Mouse (Mus musculus): ENCODE results near the gene Atp1b2.

Gene Atp1b2

GRCm38 (mm10) chr11:69579128-69580017 lies 26.4 kb downstream of the Atp1b2 start:
- peak; percentile 99 for DNase-seq

- no peak for DNase-seq
These were observed 27.4 kb downstream of the Atp1b2 start for GRCm38 (mm10) chr11:69578301-69578700.

- no peak for DNase-seq
These were observed 29.4 kb downstream of the Atp1b2 start for GRCm38 (mm10) chr11:69576307-69576706.

DNA sequence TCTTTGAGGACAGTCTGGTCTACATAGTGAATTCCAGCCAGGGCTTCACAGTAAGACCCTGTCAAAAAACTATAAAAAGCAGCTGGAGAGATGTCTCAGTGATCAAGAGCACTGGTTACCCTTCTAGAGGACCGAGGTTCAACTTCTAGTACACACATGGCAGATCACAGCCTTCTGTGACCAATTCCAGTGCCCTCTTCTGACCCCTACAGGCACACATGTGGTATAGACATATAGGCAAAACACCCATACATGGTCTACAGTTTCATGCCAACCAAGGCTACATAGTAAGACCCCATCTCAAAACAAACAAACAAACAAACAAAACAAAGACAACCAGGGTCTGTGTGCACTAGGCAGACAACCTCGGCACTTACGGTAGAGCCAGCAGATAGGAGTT lies 30.5 kb downstream of the Atp1b2 start:
- DNase-seq, result no peak

- DNase-seq, result no peak
These were observed 40.6 kb downstream of the Atp1b2 start for GRCm38 (mm10) chr11:69565131-69565530.

GRCm38 (mm10) chr11:69564391-69564790 lies 41.4 kb downstream of the Atp1b2 start:
- DNase-seq, result no peak

- no peak for DNase-seq
These were observed 42.4 kb downstream of the Atp1b2 start for GRCm38 (mm10) chr11:69563373-69563772.

DNA sequence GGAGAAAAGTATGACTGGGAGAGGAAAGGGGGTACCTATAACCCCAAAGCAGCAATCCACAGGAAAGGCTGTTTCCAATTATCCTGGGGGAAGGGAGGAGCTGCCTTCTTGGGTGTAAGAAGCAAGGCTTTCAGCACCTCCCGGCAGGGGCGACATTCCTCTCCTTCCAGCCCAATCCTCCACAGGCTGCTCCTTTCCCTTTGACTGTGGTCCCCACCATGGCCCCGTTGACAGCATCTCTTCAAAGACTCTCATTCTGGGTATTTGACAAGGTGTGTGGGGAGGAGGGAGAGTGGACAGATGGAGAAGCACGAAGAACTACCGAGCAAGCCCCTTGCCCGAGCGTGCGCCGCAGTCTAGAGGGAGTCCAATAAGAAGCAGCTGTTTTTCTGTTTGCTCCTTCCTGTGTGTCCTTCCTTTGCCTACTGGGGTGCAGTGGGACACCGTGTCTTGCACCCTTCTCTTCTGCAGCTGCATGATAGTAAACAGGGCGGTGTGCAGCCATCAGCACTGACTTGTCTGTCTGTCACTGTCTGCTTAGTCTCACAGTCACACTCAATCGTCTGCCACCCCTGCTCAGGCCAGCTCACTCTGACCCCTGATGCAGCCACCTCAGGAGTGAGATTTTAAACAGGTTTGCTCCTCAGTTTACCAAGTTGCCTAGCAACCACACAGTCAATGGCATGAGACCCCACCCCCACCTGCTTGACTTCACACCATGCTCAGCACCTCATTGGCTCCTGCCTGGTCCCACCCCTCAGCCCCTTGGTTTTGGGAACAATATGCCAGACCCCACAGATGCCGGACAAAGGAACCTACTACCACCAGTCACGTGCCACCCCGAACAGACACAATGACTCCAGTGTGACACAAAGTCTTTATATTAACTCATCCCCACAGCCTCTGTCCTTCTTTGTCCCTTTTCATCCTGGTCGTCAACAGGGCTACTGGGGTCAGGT lies 44.6 kb downstream of the Atp1b2 start:
- no peak for DNase-seq

GRCm38 (mm10) chr11:69559851-69560765 lies 45.6 kb downstream of the Atp1b2 start, which contains the start of gene Efnb3:
TSS of gene Efnb3 (minus strand) at chr11:69560205.
- DNase-seq, result no peak

- DNase-seq, result no peak
These were observed 46.6 kb downstream of the Atp1b2 start for GRCm38 (mm10) chr11:69559183-69559582.

- DNase-seq, result no peak
These were observed 47.0 kb downstream of the Atp1b2 start for GRCm38 (mm10) chr11:69558756-69559155.

DNA sequence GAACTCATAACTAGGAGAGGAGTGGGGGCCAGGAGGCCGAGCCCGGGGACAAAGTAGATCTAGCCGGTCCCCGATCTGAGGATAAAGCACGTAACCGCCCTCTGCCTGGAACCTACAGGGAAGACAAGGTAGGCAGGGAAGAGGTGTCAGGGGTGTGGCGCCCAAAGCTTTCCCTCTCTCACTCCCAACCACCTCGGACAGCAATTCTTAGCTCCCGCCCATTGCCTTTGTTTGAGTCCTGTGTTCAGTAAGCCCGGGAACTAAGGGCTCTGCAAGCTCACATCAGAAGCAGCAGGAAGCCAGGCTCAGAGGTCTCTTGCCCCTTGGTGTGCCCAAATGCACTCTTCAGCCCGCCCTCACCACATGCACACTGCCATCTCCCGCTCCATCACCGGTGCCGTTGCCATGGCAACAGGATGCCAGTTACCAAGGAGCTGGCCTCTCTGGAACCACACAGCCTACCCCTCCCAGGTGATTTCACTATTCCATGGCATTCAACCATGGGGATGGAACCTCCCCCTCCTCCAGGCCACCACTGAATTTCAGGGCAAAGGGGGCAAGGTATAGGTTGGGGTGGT lies 48.3 kb downstream of the Atp1b2 start:
- no peak for DNase-seq

DNA sequence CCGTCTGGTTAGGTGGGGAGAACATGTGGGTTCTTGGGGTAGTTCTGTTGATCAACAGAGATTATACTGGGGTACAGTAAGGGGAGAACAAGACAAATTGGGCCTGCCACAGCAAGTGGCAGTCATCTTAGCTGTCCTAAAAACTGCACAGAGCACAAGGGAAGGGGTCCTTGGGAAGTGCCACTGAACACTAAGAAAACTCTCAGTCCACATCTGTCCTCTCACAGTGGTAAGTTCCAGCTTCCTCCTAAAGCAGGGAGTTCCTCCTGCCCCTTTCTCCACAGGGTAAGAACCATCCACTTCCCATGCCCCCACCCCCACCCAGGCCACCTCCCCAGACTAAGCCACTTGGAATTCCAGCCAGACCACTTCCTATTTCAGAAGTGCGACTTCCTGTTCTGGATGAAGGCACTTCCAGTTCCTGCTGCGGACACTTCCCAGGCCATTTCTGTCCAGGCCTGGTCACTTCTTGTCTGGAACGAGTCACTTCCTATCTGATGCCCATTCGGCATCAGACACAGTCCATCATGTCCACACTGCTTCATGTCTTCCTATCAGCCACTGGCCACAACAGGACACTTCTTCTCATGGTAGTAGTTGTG lies 51.1 kb downstream of the Atp1b2 start:
- DNase-seq, result no peak

GRCm38 (mm10) chr11:69553341-69553721 lies 52.4 kb downstream of the Atp1b2 start:
- DNase-seq, result no peak

DNA sequence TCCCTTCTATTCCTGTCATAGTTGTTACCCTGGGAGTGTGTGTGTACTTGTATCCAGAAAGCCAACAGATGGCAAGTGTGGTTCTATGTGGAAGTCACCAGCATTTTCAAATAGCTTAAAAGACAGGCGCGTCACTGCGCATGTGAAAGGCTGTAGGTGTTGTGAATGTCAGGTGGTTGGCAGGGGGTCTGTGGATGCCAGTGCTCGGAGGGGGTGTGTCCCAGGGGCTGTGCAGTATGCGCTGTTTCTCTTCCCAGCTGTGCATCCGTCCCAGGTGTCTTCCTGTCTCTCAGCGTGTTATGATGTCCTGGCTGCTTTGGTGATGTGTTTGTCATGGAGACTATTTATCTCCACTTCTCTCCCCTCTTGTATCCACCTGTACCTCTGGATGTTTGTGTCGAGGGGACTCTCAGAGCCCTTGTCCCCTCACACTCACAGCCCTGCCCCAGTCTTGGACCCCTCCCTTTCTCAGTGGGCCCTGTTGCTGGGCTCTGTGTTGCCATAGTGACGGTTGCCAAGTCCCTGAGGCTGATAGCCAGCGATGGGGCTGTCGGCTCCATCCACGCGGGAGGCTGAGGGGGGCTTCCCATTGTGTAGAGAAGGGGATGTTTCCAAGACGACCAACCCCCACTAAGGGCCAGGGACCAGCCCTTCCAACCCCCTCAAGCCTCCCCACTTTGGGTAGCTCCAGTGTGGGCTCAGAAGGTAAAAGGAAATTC lies 53.0 kb downstream of the Atp1b2 start:
- DNase-seq, result no peak

GRCm38 (mm10) chr11:69551310-69551709 lies 54.4 kb downstream of the Atp1b2 start:
- DNase-seq, result no peak

All from kidney, adult 11 months (tissue).